Mouse (Mus musculus) CH12.LX (cell line): ENCODE measurements at regions not wholly inside any gene's neighbourhood (a gene's known extent, or its start where the extent isn't known, plus 50 kb on each side); places are given as distances from the start of the nearest gene placed in this dataset.

ENCODE experiments used
- DNase-seq: peaks from one replicate; pipeline ENCODE4 v3.0.0-alpha.2; 2013; ENCODE audit errors: extremely low read depth
- H3K27ac ChIP-seq: 2 replicates; pipeline ENCODE4 v1.5.1; 2012; ENCODE audit warnings: low read depth, mild to moderate bottlenecking, control low read depth, moderate library complexity; ENCODE audit not compliant: insufficient read depth
- H3K27me3 ChIP-seq: replicated peaks from 2 replicates; pipeline ENCODE3; 2012; ENCODE audit warnings: inconsistent platforms
- H3K36me3 ChIP-seq, 2 experiments: replicated peaks in 1 of 2; 2 replicates each; pipeline versions ENCODE3 to v1.6.1; 2012; ENCODE audit warnings: inconsistent platforms in 1 of 2, low read length in 1 of 2, mild to moderate bottlenecking in 1 of 2, mixed read lengths in 1 of 2, moderate library complexity in 1 of 2; ENCODE audit not compliant: control insufficient read depth in 1 of 2, insufficient read depth in 1 of 2
- H3K4me1 ChIP-seq, 2 experiments: 2 replicates each; pipeline ENCODE4 v1.6.1; 2012; ENCODE audit warnings: inconsistent platforms in 1 of 2, moderate library complexity in 1 of 2; ENCODE audit not compliant: insufficient read depth in 2 of 2, control insufficient read depth in 1 of 2
- H3K4me2 ChIP-seq: 2 replicates; pipeline ENCODE4 v1.6.1; 2012; ENCODE audit warnings: low read depth, mild to moderate bottlenecking, control low read depth; ENCODE audit not compliant: poor library complexity, insufficient read depth, severe bottlenecking
- H3K4me3 ChIP-seq, 3 experiments: fragments of 150-350 bp in 1 of 3; sonication (generic) in 1 of 3; replicated peaks in 1 of 3; 2 replicates each; pipeline versions ENCODE3 to v1.5.1; 2011 to 2012; ENCODE audit warnings: low read depth in 2 of 3, low read length in 2 of 3, mild to moderate bottlenecking in 2 of 3, moderate library complexity in 2 of 3, control low read depth in 1 of 3, improper control_type of control experiment in 1 of 3, inconsistent platforms in 1 of 3, mixed read lengths in 1 of 3; ENCODE audit not compliant: poor library complexity in 1 of 3
- H3K79me2 ChIP-seq: replicated peaks from 2 replicates; pipeline ENCODE4 v1.6.1; 2012; ENCODE audit warnings: mild to moderate bottlenecking, moderate library complexity; ENCODE audit not compliant: control insufficient read depth, poor library complexity, insufficient read depth, severe bottlenecking; ENCODE audit errors: extremely low read depth
- H3K9ac ChIP-seq: 2 replicates; pipeline ENCODE4 v1.6.1; 2012; ENCODE audit warnings: low read depth, mild to moderate bottlenecking, control low read depth, moderate library complexity; ENCODE audit not compliant: insufficient read depth
- H3K9me3 ChIP-seq: replicated peaks from 2 replicates; pipeline ENCODE3; 2012; ENCODE audit warnings: low read length, inconsistent platforms, mixed read lengths
- BHLHE40 ChIP-seq: IDR thresholded peaks from 2 replicates; pipeline ENCODE4 v1.6.1; 2011; ENCODE audit warnings: mild to moderate bottlenecking, low read depth, low read length, improper control_type of control experiment
- ELF1 ChIP-seq: IDR thresholded peaks from 2 replicates; pipeline ENCODE4 v1.6.1; 2014; ENCODE audit warnings: low read depth, mild to moderate bottlenecking, inconsistent platforms, low read length, improper control_type of control experiment
- EP300 ChIP-seq: IDR thresholded peaks from 2 replicates; pipeline ENCODE4 v1.6.1; 2011; ENCODE audit warnings: low read length, improper control_type of control experiment
- ETS1 ChIP-seq: conservative IDR thresholded peaks from 2 replicates; pipeline ENCODE4 v1.6.1; 2012; ENCODE audit warnings: low read depth, mild to moderate bottlenecking, inconsistent platforms, low read length, improper control_type of control experiment, moderate library complexity
- GABPA ChIP-seq: IDR thresholded peaks from 2 replicates; pipeline ENCODE4 v1.6.1; 2012; ENCODE audit warnings: low read depth, low read length, improper control_type of control experiment, inconsistent platforms; ENCODE audit not compliant: insufficient replicate concordance
- IRF4 ChIP-seq: IDR thresholded peaks from 2 replicates; pipeline ENCODE4 v1.6.1; 2014; ENCODE audit warnings: low read depth, mild to moderate bottlenecking, inconsistent platforms, low read length, improper control_type of control experiment
- JUN ChIP-seq: IDR thresholded peaks from 2 replicates; pipeline ENCODE4 v1.6.1; 2011; ENCODE audit warnings: low read depth, mild to moderate bottlenecking, low read length, improper control_type of control experiment, moderate library complexity; ENCODE audit not compliant: insufficient read depth
- JUND ChIP-seq: conservative IDR thresholded peaks from 2 replicates; pipeline ENCODE4 v1.6.1; 2011; ENCODE audit warnings: low read depth, low read length, improper control_type of control experiment
- MAZ ChIP-seq: IDR thresholded peaks from 2 replicates; pipeline ENCODE4 v1.6.1; 2012; ENCODE audit warnings: low read depth, mild to moderate bottlenecking, inconsistent platforms, low read length, improper control_type of control experiment, moderate library complexity
- MXI1 ChIP-seq: IDR thresholded peaks from 2 replicates; pipeline ENCODE4 v1.6.1; 2011; ENCODE audit warnings: mild to moderate bottlenecking, low read depth, low read length, improper control_type of control experiment
- MYC ChIP-seq: IDR thresholded peaks from 2 replicates; pipeline ENCODE4 v1.6.1; 2011; ENCODE audit warnings: low read depth, mild to moderate bottlenecking, improper control_type of control experiment, low read length
- NRF1 ChIP-seq: IDR thresholded peaks from 2 replicates; pipeline ENCODE4 v1.6.1; 2014; ENCODE audit warnings: low read depth, mild to moderate bottlenecking, inconsistent platforms, low read length, improper control_type of control experiment, moderate library complexity
- POLR2A ChIP-seq: IDR thresholded peaks from 2 replicates; pipeline ENCODE4 v1.6.1; 2011; ENCODE audit warnings: low read depth, mild to moderate bottlenecking, improper control_type of control experiment, low read length
- POLR2AphosphoS2 ChIP-seq: IDR thresholded peaks from 2 replicates; pipeline ENCODE4 v1.6.1; 2011; ENCODE audit warnings: low read depth, low read length, improper control_type of control experiment
- RCOR1 ChIP-seq: conservative IDR thresholded peaks from 2 replicates; pipeline ENCODE4 v1.6.1; 2012; ENCODE audit warnings: low read depth, mild to moderate bottlenecking, inconsistent platforms, low read length, improper control_type of control experiment
- SMC3 ChIP-seq: IDR thresholded peaks from 2 replicates; pipeline ENCODE4 v1.6.1; 2011; ENCODE audit warnings: low read depth, low read length, improper control_type of control experiment
- TCF12 ChIP-seq: IDR thresholded peaks from 2 replicates; pipeline ENCODE4 v1.6.1; 2014; ENCODE audit warnings: low read depth, mild to moderate bottlenecking, inconsistent platforms, low read length, improper control_type of control experiment
- UBTF ChIP-seq: IDR thresholded peaks from 2 replicates; pipeline ENCODE4 v1.6.1; 2012; ENCODE audit warnings: low read depth, mild to moderate bottlenecking, inconsistent platforms, low read length, improper control_type of control experiment, moderate library complexity
- USF2 ChIP-seq: conservative IDR thresholded peaks from 2 replicates; pipeline ENCODE4 v1.6.1; 2011; ENCODE audit warnings: low read depth, low read length, improper control_type of control experiment
- ZKSCAN1 ChIP-seq: IDR thresholded peaks from 2 replicates; pipeline ENCODE4 v1.6.1; 2012; ENCODE audit warnings: low read depth, inconsistent platforms, low read length, improper control_type of control experiment, borderline replicate concordance
- dilution Hi-C: fragments of 300-500 bp; cut with MboI; formaldehyde crosslinking; loops from 2 replicates; pipeline ENCODE4 v1.14.3; 2020; ENCODE audit warnings: low sequenced_read_pairs; ENCODE audit not compliant: extremely low pct_unique_long_range_greater_than_20kb, extremely low pct_ligation_motif_present
- in situ Hi-C: fragments of 300-500 bp; cut with MboI; formaldehyde crosslinking; loops from 3 replicates; pipeline ENCODE4 v1.14.3; 2019; ENCODE audit warnings: low sequenced_read_pairs, low pct_ligation_motif_present, low pct_unique_long_range_greater_than_20kb, mixed read lengths

DNA sequence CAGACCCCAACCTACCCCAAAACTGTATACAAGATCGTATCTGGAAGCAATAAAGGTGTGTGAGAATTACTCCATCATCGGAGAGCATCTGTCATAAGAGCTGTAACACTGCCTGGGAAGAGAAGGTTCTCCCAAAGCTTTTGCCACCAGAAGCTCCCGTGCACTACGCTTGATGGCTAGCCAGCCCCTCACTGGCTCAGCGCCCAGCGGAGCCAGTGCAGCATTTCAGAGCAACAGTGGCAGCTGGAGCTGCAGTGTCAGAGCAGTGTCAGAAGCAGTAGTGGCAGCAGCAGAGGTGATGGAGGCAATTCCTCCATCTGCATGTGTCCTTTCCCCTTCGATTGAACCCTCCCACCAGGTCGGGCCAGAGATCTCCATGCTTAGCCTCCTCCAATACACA is 83.0 kb upstream of the Gli3 start:
- no peaks in the 10 kb centered on the region for H3K79me2 ChIP-seq
- no peaks in the 10 kb centered on the region for H3K27me3 ChIP-seq
- H3K4me2 ChIP-seq: no peak overlapping the region
- TF ChIP-seq POLR2A (no peak), MYC (no peak), MXI1 (no peak), ZKSCAN1 (no peak)
- H3K4me3 ChIP-seq: no peak overlapping the region
- H3K9ac ChIP-seq: no peak overlapping the region
- in situ Hi-C loops (no loop called here), dilution Hi-C loops (no loop called here)
- H3K36me3 ChIP-seq: no peaks in the 10 kb centered on the region
- no peak overlapping the region for H3K27ac ChIP-seq
- DNase-seq: no peak
- H3K9me3 ChIP-seq: no peaks in the 10 kb centered on the region
- H3K4me1 ChIP-seq: no peaks in the 10 kb centered on the region

DNA sequence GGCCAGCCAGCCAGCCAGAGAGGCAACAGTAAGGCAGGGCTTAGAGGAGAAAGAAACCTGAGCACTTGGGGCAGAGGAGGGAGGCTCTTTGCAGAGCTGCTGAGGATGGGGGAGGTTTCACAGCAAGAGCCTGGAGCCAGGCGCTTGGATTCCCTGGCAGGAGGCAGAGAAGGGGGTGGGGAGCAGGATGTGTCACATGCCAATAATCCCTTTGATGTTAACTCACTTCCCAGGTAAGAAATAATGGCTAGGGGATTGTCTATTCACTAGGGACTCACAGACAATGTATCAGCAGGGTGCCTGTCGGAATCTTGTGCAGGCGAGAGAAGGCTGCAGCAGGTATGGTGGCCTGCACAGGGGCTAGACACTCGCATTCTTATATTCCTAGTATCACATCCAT is 67.8 kb upstream of the Gli3 start:
- no peak overlapping the region for H3K27ac ChIP-seq
- no peaks in the 10 kb centered on the region for H3K4me1 ChIP-seq
- dilution Hi-C loops (no loop called here), in situ Hi-C loops (no loop called here)
- H3K79me2 ChIP-seq: no peaks in the 10 kb centered on the region
- no peaks in the 10 kb centered on the region for H3K27me3 ChIP-seq
- H3K36me3 ChIP-seq: no peaks in the 10 kb centered on the region
- no peak for DNase-seq
- no peak overlapping the region for H3K9ac ChIP-seq
- H3K4me3 ChIP-seq: no peak overlapping the region
- H3K9me3 ChIP-seq: no peaks in the 10 kb centered on the region
- no peak for TF ChIP-seq EP300
- no peak for TF ChIP-seq USF2
- no peak for TF ChIP-seq ELF1
- TF ChIP-seq UBTF: no peak
- TF ChIP-seq GABPA: no peak
- no peak for TF ChIP-seq RCOR1
- TF ChIP-seq POLR2AphosphoS2: no peak
- no peak for TF ChIP-seq MYC
- TF ChIP-seq MAZ: no peak
- no peak for TF ChIP-seq JUN
- TF ChIP-seq NRF1: no peak
- TF ChIP-seq TCF12: no peak
- no peak for TF ChIP-seq MXI1
- no peak for TF ChIP-seq BHLHE40
- TF ChIP-seq JUND: no peak
- no peak overlapping the region for H3K4me2 ChIP-seq

DNA sequence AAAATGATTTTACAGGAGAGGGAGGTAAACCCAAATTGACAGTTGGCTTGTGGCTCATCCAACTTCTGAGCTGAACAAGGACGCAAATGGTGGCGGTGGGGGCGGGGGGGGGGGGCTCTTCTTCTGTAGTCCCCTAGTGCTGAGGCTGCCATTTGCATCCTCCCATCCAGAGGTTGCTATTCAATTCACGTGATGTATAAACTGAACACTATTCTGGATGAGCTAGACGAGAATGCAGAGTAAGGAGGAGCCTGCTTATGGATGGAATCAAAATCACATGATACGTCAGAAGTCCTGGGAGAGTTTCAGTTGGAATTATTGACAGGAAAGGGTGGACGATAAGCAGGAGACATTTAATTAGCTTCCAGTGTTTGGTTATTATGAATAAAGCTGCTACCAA is 67.3 kb upstream of the Gli3 start:
- DNase-seq: no peak
- H3K27ac ChIP-seq: no peak overlapping the region
- H3K36me3 ChIP-seq: no peaks in the 10 kb centered on the region
- no peaks in the 10 kb centered on the region for H3K9me3 ChIP-seq
- dilution Hi-C loops (no loop called here), in situ Hi-C loops (no loop called here)
- no peaks in the 10 kb centered on the region for H3K79me2 ChIP-seq
- H3K4me2 ChIP-seq: no peak overlapping the region
- H3K27me3 ChIP-seq: no peaks in the 10 kb centered on the region
- TF ChIP-seq SMC3: no peak
- TF ChIP-seq IRF4: no peak
- TF ChIP-seq ETS1: no peak
- TF ChIP-seq MAZ: no peak
- TF ChIP-seq, all 38 proteins: peak for 0
- Histone ChIP-seq H3K9ac (no peak overlapping the region), H3K4me1 (no peaks in the 10 kb centered on the region), H3K4me3 (no peak overlapping the region)
